In the genomic region with DNA sequence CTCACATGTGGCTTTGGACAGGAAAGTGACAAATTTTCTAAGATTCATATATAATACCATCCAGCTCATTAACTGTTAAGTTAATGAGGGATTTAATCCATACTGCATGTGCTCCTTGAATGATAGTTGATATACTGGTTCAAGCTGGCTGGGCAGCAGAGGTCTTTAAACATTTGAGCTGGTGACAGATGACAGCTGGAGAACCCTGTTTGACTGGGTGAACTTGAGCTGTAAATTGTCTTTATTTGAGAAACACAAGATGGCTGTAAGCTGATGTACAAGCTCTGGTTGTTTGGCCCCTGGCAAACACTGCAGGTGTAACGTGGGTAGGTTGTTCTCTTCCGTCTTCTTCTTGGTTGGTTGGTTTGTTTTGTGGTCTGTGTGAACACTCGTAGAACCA, we compare ENCODE assay signal across 21 mouse cellular contexts.
"Had no signal": no experiment of that assay in that cellular context is flagged by ENCODE, and none has a peak within 500 bp of the region (broad histone marks: within the 10 kb centered on the region; RNA-seq: fewer than 3 reads in every experiment).

No protein-coding gene starts in this region.

- H3K4me2 ChIP-seq: intestine, embryonic 15.5 days; limb, embryonic 12.5 days; limb, embryonic 15.5 days; liver, embryonic 12.5 days; liver, embryonic 15.5 days; lung, embryonic 14.5 days; midbrain, embryonic 13.5 days; neural tube, embryonic 13.5 days had no signal

- H3K27ac ChIP-seq: intestine, embryonic 15.5 days; limb, embryonic 12.5 days; limb, embryonic 15.5 days; liver, embryonic 12.5 days; liver, embryonic 15.5 days; midbrain, embryonic 10.5 days; midbrain, embryonic 13.5 days; neural tube, embryonic 13.5 days had no signal

- DNase-seq: kidney, adult 8-10 months; kidney, postnatal 14 days; left cerebral cortex, postnatal 4 days; lung, embryonic 14.5 days; lung, postnatal 10 days; lung, postnatal 36 days; retina, postnatal 1 day; right cerebral cortex, postnatal 25 days; thymus, postnatal 14 days; thymus, postnatal 4 days had no signal

- H3K4me1 ChIP-seq: intestine, embryonic 15.5 days; limb, embryonic 12.5 days; limb, embryonic 15.5 days; midbrain, embryonic 10.5 days; midbrain, embryonic 13.5 days; neural tube, embryonic 13.5 days had no signal

- H3K4me3 ChIP-seq: intestine, embryonic 15.5 days; limb, embryonic 12.5 days; limb, embryonic 15.5 days; liver, embryonic 12.5 days; liver, embryonic 15.5 days; megakaryocyte, embryonic 14.5 days; midbrain, embryonic 10.5 days; midbrain, embryonic 13.5 days; myocyte; neural tube, embryonic 13.5 days had no signal

- H3K27me3 ChIP-seq: intestine, embryonic 15.5 days; limb, embryonic 12.5 days; limb, embryonic 15.5 days; liver, embryonic 12.5 days; liver, embryonic 15.5 days; megakaryocyte, embryonic 14.5 days; midbrain, embryonic 13.5 days; neural tube, embryonic 13.5 days had no signal

- H3K9me3 ChIP-seq: intestine, embryonic 15.5 days; limb, embryonic 12.5 days; limb, embryonic 15.5 days; liver, embryonic 12.5 days; liver, embryonic 15.5 days; megakaryocyte, embryonic 14.5 days; midbrain, embryonic 10.5 days; midbrain, embryonic 13.5 days; neural tube, embryonic 13.5 days had no signal

- H3K9ac ChIP-seq: intestine, embryonic 15.5 days; limb, embryonic 12.5 days; limb, embryonic 15.5 days; liver, embryonic 12.5 days; liver, embryonic 15.5 days; lung, embryonic 14.5 days; midbrain, embryonic 13.5 days; neural tube, embryonic 13.5 days had no signal

- ATAC-seq: intestine, embryonic 15.5 days; liver, embryonic 12.5 days; midbrain, embryonic 13.5 days; midbrain, embryonic 16.5 days had no signal
